Mouse (Mus musculus): ENCODE data around the gene Mttp.

Gene Mttp

GRCm38 (mm10) chr3:138133916-138134315 is 10.9 kb downstream of the Mttp start:
- DNase-seq, result no peak

GRCm38 (mm10) chr3:138133463-138133862 is 11.3 kb downstream of the Mttp start:
- no peak for DNase-seq

- DNase-seq, result no peak
Measured at GRCm38 (mm10) chr3:138131168-138131567, 13.6 kb downstream of the Mttp start.

DNA sequence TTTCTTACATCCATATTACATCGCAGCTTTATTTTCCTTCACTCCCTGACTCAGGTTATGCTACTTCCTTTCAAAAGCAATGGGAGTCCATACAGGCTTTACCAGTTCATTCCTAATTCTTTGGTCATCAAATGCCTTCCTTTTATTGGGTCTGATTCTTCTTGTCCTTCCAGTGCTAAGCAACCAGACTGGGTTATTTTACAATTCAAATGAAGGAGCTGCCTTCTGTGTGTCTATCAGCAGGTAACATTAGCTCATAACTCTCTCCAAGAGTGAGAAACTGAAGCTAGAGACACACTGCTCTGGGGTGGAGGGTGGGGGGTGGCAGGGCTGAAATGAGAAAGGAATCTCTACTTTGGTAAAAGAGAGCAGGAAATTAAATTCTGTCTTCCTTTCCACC is 14.1 kb downstream of the Mttp start:
- no peak for DNase-seq

- DNase-seq, result no peak
Measured at GRCm38 (mm10) chr3:138129110-138129509, 15.7 kb downstream of the Mttp start.

DNA sequence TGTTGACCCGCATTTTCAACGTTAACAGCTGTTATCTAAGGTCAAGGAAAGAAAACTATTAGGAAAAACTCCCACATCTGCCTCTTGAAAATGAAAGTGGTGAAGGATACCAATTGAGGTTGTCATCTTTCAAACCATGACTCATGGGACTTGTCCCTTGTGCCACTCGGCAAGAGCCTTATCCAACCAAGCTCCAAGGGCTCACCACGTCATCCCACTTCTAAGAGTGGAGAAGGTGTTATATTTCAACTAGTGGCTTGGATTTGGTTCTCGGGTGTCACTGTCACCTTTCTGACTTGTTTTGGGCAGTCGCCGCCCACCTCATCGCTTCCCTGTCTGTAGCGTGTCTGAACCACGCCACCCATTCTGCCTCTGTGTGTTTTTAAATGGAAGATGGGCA is 20.9 kb downstream of the Mttp start:
- DNase-seq, result no peak

- DNase-seq, result no peak
Measured at GRCm38 (mm10) chr3:138121461-138121860, 23.3 kb downstream of the Mttp start.

- DNase-seq, result no peak
Measured at GRCm38 (mm10) chr3:138119444-138120105, 25.2 kb downstream of the Mttp start.

DNA sequence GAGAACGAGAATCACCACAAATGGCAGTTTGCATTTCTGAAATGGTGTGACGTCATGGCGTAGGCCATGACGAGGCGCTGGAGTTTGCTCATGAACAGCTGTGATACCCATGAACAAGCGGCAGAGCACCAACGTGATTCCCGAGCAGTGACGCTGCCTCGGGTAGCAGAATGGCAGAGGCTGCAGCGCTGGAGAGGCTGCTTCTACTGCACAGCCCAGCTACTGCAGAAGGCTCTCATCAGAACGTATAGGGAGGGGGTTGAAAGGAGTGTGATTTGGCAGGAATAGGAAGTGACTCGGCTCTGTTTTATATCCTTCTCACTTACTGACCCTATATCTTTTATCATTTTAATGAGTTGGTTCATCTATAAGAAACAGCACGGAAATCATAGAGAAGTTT is 25.9 kb downstream of the Mttp start:
- no peak for DNase-seq

DNA sequence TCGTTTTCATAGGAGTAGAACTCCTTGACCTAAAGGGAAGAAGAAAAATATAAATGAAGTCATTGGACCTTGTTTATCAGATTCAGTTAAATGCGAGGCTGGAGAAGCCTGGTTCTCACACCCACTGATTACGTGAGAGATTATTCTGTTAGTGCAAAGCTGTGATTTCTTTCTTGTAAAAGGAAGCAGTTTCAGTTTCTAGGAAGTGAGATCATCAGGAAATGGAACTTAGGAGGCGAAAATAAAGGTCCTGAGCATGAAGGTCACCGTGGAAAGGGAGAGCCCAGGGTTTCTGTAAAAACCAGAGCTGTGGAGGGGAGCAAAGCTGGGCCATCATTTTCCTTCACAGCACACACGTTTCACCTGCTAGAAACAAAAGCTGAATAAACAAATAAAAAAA is 26.4 kb downstream of the Mttp start:
- DNase-seq, result no peak

DNA sequence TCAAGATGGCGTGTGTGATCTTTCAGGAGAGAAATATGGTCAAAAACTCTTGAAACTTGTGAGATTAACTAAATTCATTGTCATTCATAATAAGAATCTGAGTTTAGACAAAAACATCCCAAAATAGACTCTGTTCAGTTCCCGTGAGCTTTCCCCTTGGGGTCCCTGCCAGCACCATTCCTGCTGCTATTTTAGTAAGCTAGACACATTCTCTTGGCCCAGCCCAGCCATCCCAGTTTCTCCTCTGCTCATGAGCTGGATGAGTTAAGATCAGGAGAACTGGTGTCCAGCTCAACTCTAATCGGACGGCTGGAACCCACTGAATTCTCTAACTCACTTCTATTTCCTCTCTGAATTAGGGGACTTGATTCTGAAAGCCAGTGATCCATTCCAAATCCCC is 27.9 kb downstream of the Mttp start:
- DNase-seq, result no peak

- no peak for DNase-seq
Measured at GRCm38 (mm10) chr3:138114106-138114505, 30.7 kb downstream of the Mttp start.

GRCm38 (mm10) chr3:138110910-138111782 is 33.6 kb downstream of the Mttp start:
- DNase-seq, result no peak

DNA sequence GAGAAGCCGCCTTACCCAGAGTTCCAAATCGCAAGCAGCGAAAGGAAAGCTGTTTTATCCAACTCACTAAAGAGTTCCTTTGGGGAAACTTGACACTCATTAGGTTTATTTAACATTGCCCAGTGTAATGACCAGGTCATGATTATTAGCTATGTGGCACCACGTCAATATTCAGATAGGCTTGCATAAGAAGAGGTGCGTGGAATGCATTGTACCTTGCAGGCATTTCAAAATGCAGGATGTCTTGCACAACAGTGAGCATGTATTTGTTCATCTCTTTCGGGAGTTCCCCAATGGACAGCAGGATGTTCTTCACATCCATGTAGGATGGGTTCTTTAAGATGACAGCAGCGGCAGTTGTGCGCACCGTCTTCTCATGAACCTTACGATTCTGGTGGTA is 37.9 kb downstream of the Mttp start:
- no peak for DNase-seq

DNA sequence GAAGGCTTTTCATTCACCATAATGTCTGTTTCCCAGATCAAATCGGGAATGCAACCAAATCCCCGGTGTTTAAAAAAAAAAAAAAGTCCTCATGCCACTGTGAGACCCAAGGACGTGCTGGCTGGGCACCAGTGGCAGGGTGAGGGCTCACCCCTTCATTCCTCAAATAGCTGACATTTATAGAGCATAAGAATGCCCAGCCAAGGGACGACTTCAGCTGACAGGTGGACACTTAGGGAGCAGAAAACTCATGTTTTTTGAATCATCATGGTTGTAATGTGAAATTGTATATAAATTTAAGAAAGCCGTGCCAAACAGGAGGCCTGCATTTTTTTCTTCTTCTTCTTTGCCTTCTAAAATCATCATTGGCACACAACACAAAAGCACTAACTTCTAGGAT is 39.7 kb downstream of the Mttp start:
- DNase-seq, result no peak

DNA sequence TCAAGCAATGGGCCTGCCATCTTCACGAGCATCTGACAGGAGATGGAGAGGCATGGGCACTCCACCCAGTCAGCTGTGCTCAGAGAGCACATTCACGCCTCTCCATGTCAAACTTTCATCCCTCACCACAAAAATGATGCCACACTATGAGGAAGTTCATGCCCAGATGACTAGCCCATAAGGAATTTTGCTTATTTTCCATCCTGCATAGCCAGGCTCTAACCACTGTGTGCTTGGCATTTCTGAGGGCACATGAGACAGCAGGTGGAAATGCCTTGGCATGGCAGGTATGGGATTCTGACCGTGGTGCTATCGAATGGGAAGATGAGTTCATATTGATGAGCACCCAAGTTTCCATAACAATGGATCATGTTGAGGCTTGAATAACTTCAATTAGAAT is 41.1 kb downstream of the Mttp start:
- DNase-seq, result no peak

DNA sequence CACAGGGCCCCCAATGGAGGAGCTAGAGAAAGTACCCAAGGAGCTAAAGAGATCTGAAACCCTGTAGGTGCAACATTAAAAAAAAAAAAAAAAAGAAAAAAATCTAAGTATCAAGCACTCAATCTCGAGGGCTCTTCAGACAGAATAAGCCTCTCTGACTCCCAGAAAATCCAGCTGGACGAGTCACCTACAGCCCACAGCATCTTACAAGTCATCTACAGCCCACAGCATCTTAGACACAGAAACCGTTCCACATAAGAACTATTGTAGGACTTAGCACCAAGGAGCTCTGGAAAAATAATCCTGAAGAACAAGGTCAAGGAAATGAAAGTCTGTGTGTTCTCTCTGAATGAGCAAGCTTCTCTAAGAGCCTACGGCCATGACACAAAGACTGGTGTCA is 42.8 kb downstream of the Mttp start:
- DNase-seq, result no peak

DNA sequence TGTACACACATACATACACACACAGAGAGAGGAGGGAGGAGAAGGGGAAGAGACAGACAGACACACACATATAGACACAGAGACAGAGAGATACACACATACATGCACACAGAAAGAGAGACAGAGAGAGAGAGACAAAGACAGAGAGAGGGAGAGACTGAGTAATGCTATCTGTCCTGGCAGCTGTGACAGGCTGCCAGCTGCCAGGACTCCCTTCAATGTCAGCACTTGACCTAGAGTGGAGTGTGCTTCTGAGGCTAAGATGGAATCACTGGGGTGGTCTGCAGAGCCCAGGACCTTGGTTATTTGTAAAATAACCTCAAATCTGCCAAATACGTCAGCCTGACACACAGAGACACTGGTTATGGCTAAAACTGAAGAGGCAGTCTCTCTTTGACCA is 47.0 kb downstream of the Mttp start:
- DNase-seq, result no peak

GRCm38 (mm10) chr3:138096263-138097028 is 48.3 kb downstream of the Mttp start:
- DNase-seq, result no peak

- DNase-seq, result no peak
Measured at GRCm38 (mm10) chr3:138095718-138096117, 49.0 kb downstream of the Mttp start.

DNA sequence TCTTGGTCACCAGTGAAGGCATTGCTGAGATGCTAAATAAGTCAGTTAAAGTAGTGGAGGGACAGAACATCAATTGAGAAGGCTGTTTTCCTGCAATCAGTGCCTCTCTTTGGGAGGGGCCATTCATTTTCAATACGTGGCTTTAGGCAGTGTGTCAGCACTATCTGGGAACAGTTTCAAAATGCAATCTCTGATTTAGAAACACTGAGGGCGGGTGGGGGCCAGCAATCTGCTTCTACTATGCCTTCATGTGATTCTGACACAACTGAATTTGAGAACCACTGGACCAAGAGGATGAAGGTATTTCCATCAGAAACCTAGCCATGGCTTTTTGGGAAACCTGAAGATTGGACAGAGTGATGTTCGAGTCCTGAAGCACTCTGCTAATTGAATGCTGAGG is 49.5 kb downstream of the Mttp start:
- DNase-seq, result no peak

DNA sequence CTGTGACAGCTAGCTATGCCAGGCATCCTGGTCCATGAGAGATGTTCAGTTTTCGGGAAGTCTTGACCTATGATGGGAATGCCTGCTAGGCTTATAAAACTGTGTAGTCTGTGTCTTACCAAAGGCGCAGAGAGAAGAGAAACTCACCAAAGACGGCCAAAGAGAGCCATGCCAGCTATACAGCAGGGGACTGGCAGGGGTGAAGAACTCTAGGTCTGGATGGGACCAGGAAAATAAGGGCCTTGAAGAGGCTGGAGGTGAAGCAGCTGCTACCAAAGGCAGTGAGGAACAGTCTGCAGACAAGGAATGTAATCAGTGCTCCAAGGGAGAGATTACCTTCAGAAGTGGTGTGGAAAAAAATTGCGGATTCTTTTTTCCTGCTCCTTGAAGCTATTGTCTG is 60.9 kb downstream of the Mttp start:
- no peak for DNase-seq

GRCm38 (mm10) chr3:138083073-138083637 is 61.6 kb downstream of the Mttp start:
- no peak for DNase-seq
